Mouse (Mus musculus) kidney, embryonic 14.5 days (tissue): ENCODE measurements around the gene Psg16. TPM values are rescaled to one million over a fixed set of nuclear protein-coding genes. Genes with fewer than 3 reads are reported as not detected.

Source experiments
- ATAC-seq: fragments of 200-750 bp; cut with Nextera tagmentation; 2 replicates; pipeline ENCODE4 v1.8.0; 2017; ENCODE audit warnings: moderate number of reproducible peaks, mild to moderate bottlenecking, moderate TSS enrichment, moderate library complexity; ENCODE audit not compliant: low FRiP score, low TSS enrichment
- H3K27ac ChIP-seq: fragments of 300-500 bp; sonication (generic); 2 replicates; pipeline ENCODE4 v1.5.1; 2014; ENCODE audit warnings: low read depth, mild to moderate bottlenecking, low read length, moderate library complexity, mixed read lengths
- H3K27me3 ChIP-seq: fragments of 300-500 bp; sonication (generic); 2 replicates; pipeline ENCODE4 v1.6.1; 2014; ENCODE audit warnings: mild to moderate bottlenecking, low read length; ENCODE audit not compliant: control insufficient read depth, insufficient read depth
- H3K36me3 ChIP-seq: fragments of 300-500 bp; sonication (generic); 2 replicates; pipeline ENCODE4 v1.6.1; 2014; ENCODE audit warnings: low read length, mixed read lengths; ENCODE audit not compliant: control insufficient read depth, insufficient read depth
- H3K4me1 ChIP-seq: fragments of 300-500 bp; sonication (generic); 2 replicates; pipeline ENCODE4 v1.6.1; 2014; ENCODE audit warnings: low read length, mixed read lengths; ENCODE audit not compliant: control insufficient read depth, insufficient read depth
- H3K4me2 ChIP-seq: fragments of 300-500 bp; sonication (generic); replicated peaks from 2 replicates; pipeline ENCODE4 v1.6.1; 2014; ENCODE audit warnings: low read depth, mild to moderate bottlenecking, low read length
- H3K4me3 ChIP-seq: fragments of 300-500 bp; sonication (generic); 2 replicates; pipeline ENCODE4 v1.5.1; 2014; ENCODE audit warnings: mild to moderate bottlenecking, low read length
- H3K9ac ChIP-seq: fragments of 300-500 bp; sonication (generic); 2 replicates; pipeline ENCODE4 v1.6.1; 2014; ENCODE audit warnings: low read depth, mild to moderate bottlenecking, low read length, moderate library complexity
- H3K9me3 ChIP-seq: fragments of 300-500 bp; sonication (generic); 2 replicates; pipeline ENCODE4 v1.6.1; 2016; ENCODE audit warnings: low read length; ENCODE audit not compliant: control insufficient read depth
- WGBS: fragments of 180-500 bp; shearing (Covaris S2); extraction: QIAGEN DNeasy Blood & Tissue Kit; methylation state at CpG from one replicate; pipeline ENCODE4 v1.1.7; 2014; 5-methylcytosine and 5-hydroxymethylcytosine counted together
- polyA plus RNA-seq: library from polyadenylated mRNA; unstranded; fragments of >200 nt; fragmentation: Nextera tagmentation; extraction: Ambion mirVana; gene quantifications from 2 replicates; pipeline ENCODE4 v1.2.1, GENCODE M21; 2014

The Psg16 gene
- polyA plus RNA-seq, 1 experiment from 2014 or later = 0.23 TPM

DNA sequence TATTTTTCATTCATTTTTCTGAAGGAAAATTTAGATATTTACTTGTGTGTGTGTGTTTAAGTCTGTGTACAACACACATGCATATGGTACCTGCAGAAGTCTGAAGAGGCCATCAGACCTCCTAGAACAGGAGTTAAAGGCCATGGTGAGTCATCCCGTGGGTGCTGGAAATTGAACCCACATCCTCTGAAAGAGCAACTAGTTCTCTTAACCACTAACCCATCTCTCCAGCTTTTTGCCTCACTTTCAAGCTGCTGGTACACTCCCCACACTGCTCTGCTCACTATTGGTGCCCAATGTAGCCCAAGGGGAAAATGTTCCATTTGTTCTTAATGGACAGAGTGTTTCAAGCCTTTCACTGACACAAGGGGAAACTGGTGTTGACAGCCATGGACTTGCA, 61.5 kb downstream of the Psg16 start:
- Histone ChIP-seq H3K4me3 (no peak overlapping the region), H3K9me3 (peaks cover 2% of the 10 kb centered on the region; the same call in 1 of the 2 replicates), H3K9ac (no peak overlapping the region), H3K4me2 (no peak overlapping the region), H3K27me3 (no peaks in the 10 kb centered on the region), H3K4me1 (no peaks in the 10 kb centered on the region), H3K27ac (no peak overlapping the region), H3K36me3 (no peaks in the 10 kb centered on the region)
- WGBS = 83% methylated on average over 1 of the region's 1 CpGs
- no peak for ATAC-seq

DNA sequence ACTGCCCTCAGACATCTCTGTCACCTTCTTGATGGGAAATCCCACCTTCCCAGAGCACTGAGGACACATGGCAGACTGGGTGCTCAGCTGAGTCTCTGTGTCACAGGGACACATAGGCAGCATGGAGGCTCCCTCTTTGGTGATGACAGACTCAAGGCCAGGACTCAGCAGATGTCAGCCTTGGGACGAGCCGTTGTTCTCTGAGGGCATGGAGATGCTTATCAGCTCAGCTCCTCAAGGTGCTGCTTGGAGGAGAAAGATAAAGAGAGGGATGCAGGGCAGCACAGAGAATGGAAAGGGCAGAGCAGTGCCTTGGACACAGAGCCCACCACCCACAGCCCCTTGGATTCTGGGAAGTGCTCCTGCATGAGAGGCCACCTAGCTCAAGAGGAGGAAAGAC, 76.1 kb downstream of the Psg16 start, which contains the start of gene Ceacam3:
TSS of gene Ceacam3 (plus strand) at position 352 of the 400 bp plus-strand sequence.
- no peaks in the 10 kb centered on the region for H3K36me3 ChIP-seq
- H3K9ac ChIP-seq = no peak within 1 kb of the TSS
- no peak for ATAC-seq
- H3K4me2 ChIP-seq = no peak within 1 kb of the TSS
- 89% methylated on average over 2 of the region's 2 CpGs for WGBS
- no peaks in the 10 kb centered on the region for H3K27me3 ChIP-seq
- no peaks in the 10 kb centered on the region for H3K4me1 ChIP-seq
- H3K9me3 ChIP-seq = no peaks in the 10 kb centered on the region; the same call in 1 of the 2 replicates
- H3K4me3 ChIP-seq = no peak within 1 kb of the TSS
- no peak within 1 kb of the TSS for H3K27ac ChIP-seq

DNA sequence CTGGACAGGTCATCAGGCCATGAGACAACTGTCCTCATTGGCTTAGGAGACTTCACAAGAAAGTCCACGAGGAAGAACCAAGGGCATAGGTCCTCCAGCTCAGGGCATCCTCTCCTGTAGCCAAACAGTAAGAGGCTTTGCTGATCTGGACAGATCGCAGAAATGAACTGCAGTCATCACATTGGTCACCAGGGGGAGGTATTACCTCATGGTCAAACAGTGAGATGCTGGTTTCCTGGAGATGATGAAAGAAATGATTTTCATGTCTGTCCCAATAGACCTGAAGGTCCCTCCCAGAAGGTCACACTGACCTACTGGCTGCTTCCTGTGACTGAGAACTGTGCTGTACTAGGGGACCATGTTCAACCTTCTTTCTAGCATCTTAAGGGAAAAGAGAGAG, 81.8 kb downstream of the Psg16 start:
- WGBS = 49% methylated on average over 2 of the region's 2 CpGs
- no peaks in the 10 kb centered on the region for H3K4me1 ChIP-seq
- H3K4me3 ChIP-seq = no peak overlapping the region
- H3K27ac ChIP-seq = no peak overlapping the region
- no peak overlapping the region for H3K4me2 ChIP-seq
- no peaks in the 10 kb centered on the region for H3K36me3 ChIP-seq
- ATAC-seq = no peak
- H3K9me3 ChIP-seq = no peaks in the 10 kb centered on the region; the same call in 1 of the 2 replicates
- H3K27me3 ChIP-seq = no peaks in the 10 kb centered on the region
- no peak overlapping the region for H3K9ac ChIP-seq

GRCm38 (mm10) chr7:17156885-17157677, 83.2 kb downstream of the Psg16 start:
- WGBS = 82% methylated on average over 3 of the region's 3 CpGs
- Histone ChIP-seq H3K27me3 (no peaks in the 10 kb centered on the region), H3K36me3 (no peaks in the 10 kb centered on the region), H3K9me3 (no peaks in the 10 kb centered on the region; the same call in 1 of the 2 replicates), H3K9ac (no peak overlapping the region), H3K4me3 (no peak overlapping the region), H3K27ac (no peak overlapping the region), H3K4me1 (no peaks in the 10 kb centered on the region), H3K4me2 (no peak overlapping the region)
- no peak for ATAC-seq

DNA sequence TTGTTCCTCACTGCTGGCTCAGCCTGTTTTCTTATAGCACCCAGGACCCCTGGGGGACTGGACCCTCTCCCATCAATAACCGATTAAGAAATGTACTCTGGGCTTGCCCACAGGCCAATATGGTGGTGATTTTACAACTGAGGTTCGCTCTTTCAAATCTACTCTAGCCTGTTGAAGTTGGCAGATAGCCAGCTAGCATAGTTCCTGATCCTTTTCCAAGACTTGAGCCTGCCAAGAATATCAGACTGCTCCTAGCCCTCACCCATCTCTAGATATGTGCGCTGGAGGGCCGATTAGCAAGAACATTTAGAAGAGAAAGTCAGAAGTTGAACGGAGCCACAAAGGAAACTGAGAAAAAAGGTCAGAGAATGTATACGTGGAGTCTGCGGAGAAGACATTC, 85.2 kb downstream of the Psg16 start:
- Histone ChIP-seq H3K27me3 (no peaks in the 10 kb centered on the region), H3K36me3 (no peaks in the 10 kb centered on the region), H3K4me3 (no peak overlapping the region), H3K27ac (no peak overlapping the region), H3K4me1 (no peaks in the 10 kb centered on the region), H3K4me2 (no peak overlapping the region), H3K9ac (no peak overlapping the region), H3K9me3 (no peaks in the 10 kb centered on the region)
- ATAC-seq = no peak
- WGBS = 82% methylated on average over 7 of the region's 7 CpGs

GRCm38 (mm10) chr7:17171827-17172226, 98.0 kb downstream of the Psg16 start:
- Histone ChIP-seq H3K36me3 (no peaks in the 10 kb centered on the region), H3K4me1 (no peaks in the 10 kb centered on the region), H3K9ac (no peak overlapping the region), H3K4me2 (no peak overlapping the region), H3K9me3 (no peaks in the 10 kb centered on the region), H3K27ac (no peak overlapping the region), H3K27me3 (no peaks in the 10 kb centered on the region), H3K4me3 (no peak overlapping the region)
- WGBS = 84% methylated on average over 4 of the region's 4 CpGs
- no peak for ATAC-seq

Other genes with a start within 250 kb of the Psg16 start
- 10.9 and 15.7 TPM in 2 replicates for gene Prkd2, start 231.1 kb upstream of the Psg16 start, polyA plus RNA-seq
- gene Dact3, start 198.7 kb upstream of the Psg16 start, polyA plus RNA-seq = 5.1 and 6.4 TPM in 2 replicates
- 7.5 TPM in 2 replicates for gene Gng8, start 182.3 kb upstream of the Psg16 start, polyA plus RNA-seq
- gene Ptgir, start 167.6 kb upstream of the Psg16 start, polyA plus RNA-seq = 0.67 and 1.4 TPM in 2 replicates
- gene Calm3, start 149.9 kb upstream of the Psg16 start, polyA plus RNA-seq = 156 and 198 TPM in 2 replicates
- 2.5 and 5.5 TPM in 2 replicates for gene Pnmal2, start 129.4 kb upstream of the Psg16 start, polyA plus RNA-seq
- 0.51 and 0.74 TPM in 2 replicates for gene Pnmal1, start 114.4 kb upstream of the Psg16 start, polyA plus RNA-seq
- 0.29 and 0.47 TPM in 2 replicates for gene Gm42372, start 91.0 kb upstream of the Psg16 start, polyA plus RNA-seq
- gene Ccdc8, start 81.3 kb upstream of the Psg16 start, polyA plus RNA-seq = 17.5 and 21.4 TPM in 2 replicates
- 103 and 115 TPM in 2 replicates for gene Ppp5c, start 46.1 kb upstream of the Psg16 start, polyA plus RNA-seq
- gene Hif3a, start 11.6 kb upstream of the Psg16 start, polyA plus RNA-seq = 14.2 and 19.7 TPM in 2 replicates
- gene Ceacam3, start 76.2 kb downstream of the Psg16 start, polyA plus RNA-seq = not detected in 2 replicates
- gene Psg29, start 129.4 kb downstream of the Psg16 start, polyA plus RNA-seq = not detected in 2 replicates